Mouse (Mus musculus): Measurements from ENCODE around the gene Hacd4.

- TF ChIP-seq POLR2A (IDR thresholded peaks at IDR 0.05; ENCODE audit: extremely low read depth, insufficient read depth, low read length) (no peak), CTCF (IDR thresholded peaks at IDR 0.05; ENCODE audit: extremely low read depth, insufficient read depth, low read length) (peak; percentile 98)
These were observed 87.8 kb downstream of the Hacd4 start for GRCm38 (mm10) chr4:88350910-88351309.

All from cortical plate, adult 2 months (tissue).